Mouse (Mus musculus) liver, postnatal 0 days (tissue): Measurements from ENCODE around the gene Csad.
A peak's percentile ranks its signal among the peaks of the same experiment; 100 is the strongest.

Experiments
- CTCF ChIP-seq: sonication (generic); IDR thresholded peaks from 2 replicates; pipeline ENCODE4 v1.5.1; 2016; ENCODE audit warnings: antibody characterized with exemption, low read depth
- EP300 ChIP-seq: IDR thresholded peaks from 2 replicates; pipeline ENCODE4 v1.6.1; 2016; ENCODE audit warnings: antibody characterized with exemption, low read depth, mild to moderate bottlenecking

DNA sequence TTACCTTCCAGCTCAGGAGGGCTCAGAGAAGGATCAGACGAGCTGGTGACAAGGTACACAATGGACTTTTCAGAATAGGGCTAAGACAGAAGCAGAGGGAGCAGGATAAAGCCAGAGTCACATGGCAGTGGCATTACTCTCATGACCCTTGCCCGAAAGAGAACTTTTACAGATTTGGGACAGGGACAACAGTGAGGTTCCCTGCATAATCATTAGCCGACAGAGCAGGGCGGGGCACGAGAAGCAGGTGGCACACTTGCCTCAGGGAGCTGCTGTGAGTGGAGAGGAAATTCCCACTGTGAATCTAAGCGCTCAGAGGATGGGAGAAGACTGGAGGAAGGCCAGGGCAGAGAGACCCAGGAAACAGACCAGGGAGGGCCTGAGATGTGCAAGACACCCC, 15.6 kb downstream of the Csad start:
- TF ChIP-seq CTCF: 0 out of 2 replicates have a peak, but pooled peaks have one; percentile 3
- no peak for TF ChIP-seq EP300
